Mouse (Mus musculus) mesoderm, embryonic 11.5 days (tissue): ENCODE measurements at regions not wholly inside any gene's neighbourhood (a gene's known extent, or its start where the extent isn't known, plus 50 kb on each side); places are given as distances from the start of the nearest gene placed in this dataset.
A peak's percentile ranks its signal among the peaks of the same experiment; 100 is the strongest.
"Not testable (repeated sequence)": the region's sequence is repeated elsewhere in the genome, so short reads cannot be mapped to it uniquely, and the experiment has no call there.

ENCODE experiments used
- DNase-seq: peaks from one replicate; pipeline ENCODE4 v3.0.0-alpha.2; 2012; ENCODE audit warnings: low read depth, low spot score

- DNase-seq, result no peak
Observed at GRCm38 (mm10) chr12:79991279-79991678, 121.5 kb downstream of the Zfp36l1 start.

GRCm38 (mm10) chr12:79990751-79991150, 122.1 kb downstream of the Zfp36l1 start:
- no peak for DNase-seq

- DNase-seq, result no peak
Observed at GRCm38 (mm10) chr12:79989582-79990110, 123.2 kb downstream of the Zfp36l1 start.

GRCm38 (mm10) chr12:79988401-79989358, 124.1 kb downstream of the Zfp36l1 start:
- no peak for DNase-seq

- no peak for DNase-seq
Observed at GRCm38 (mm10) chr12:79986241-79986976, 126.4 kb downstream of the Zfp36l1 start.

- no peak for DNase-seq
Observed at GRCm38 (mm10) chr12:79984985-79985747, 127.6 kb downstream of the Zfp36l1 start.

- no peak for DNase-seq
Observed at GRCm38 (mm10) chr12:79984025-79984790, 128.6 kb downstream of the Zfp36l1 start.

GRCm38 (mm10) chr12:79983232-79983631, 129.6 kb downstream of the Zfp36l1 start:
- DNase-seq, result no peak

- not testable (repeated sequence) for DNase-seq
Observed at GRCm38 (mm10) chr12:79982497-79982896, 130.3 kb downstream of the Zfp36l1 start.

GRCm38 (mm10) chr12:79980711-79981110, 132.1 kb downstream of the Zfp36l1 start:
- DNase-seq, result no peak

GRCm38 (mm10) chr12:79977136-79977535, 135.7 kb downstream of the Zfp36l1 start:
- no peak for DNase-seq

GRCm38 (mm10) chr12:79975466-79976239, 137.2 kb downstream of the Zfp36l1 start:
- DNase-seq, result no peak

GRCm38 (mm10) chr12:79975050-79975449, 137.8 kb downstream of the Zfp36l1 start:
- DNase-seq, result no peak

- no peak for DNase-seq
Observed at GRCm38 (mm10) chr12:79974530-79974929, 138.3 kb downstream of the Zfp36l1 start.

- DNase-seq, result no peak
Observed at GRCm38 (mm10) chr12:79973566-79974230, 139.1 kb downstream of the Zfp36l1 start.

- no peak for DNase-seq
Observed at GRCm38 (mm10) chr12:79970981-79971390, 141.8 kb downstream of the Zfp36l1 start.

GRCm38 (mm10) chr12:79970227-79970901, 142.4 kb downstream of the Zfp36l1 start:
- DNase-seq, result peak; percentile 75

- DNase-seq, result no peak
Observed at GRCm38 (mm10) chr12:79969346-79970226, 143.2 kb downstream of the Zfp36l1 start.
